Mouse (Mus musculus) ES-E14 (cell line): ENCODE results near the gene Lig4. TPM values are rescaled to one million over a fixed set of nuclear protein-coding genes. Genes with fewer than 3 reads are reported as not detected.

Experiments used
- DNase-seq: peaks from one replicate; pipeline ENCODE4 v3.0.0-alpha.2; 2013; ENCODE audit warnings: low read depth, low spot score
- H3K27ac ChIP-seq: 2 replicates; pipeline ENCODE4 v1.5.1; 2012; ENCODE audit warnings: low read depth, mild to moderate bottlenecking, low read length, moderate library complexity, mixed read lengths; ENCODE audit not compliant: poor library complexity, insufficient read depth, severe bottlenecking
- H3K36me3 ChIP-seq: 2 replicates; pipeline ENCODE4 v1.6.1; 2012; ENCODE audit warnings: mild to moderate bottlenecking, low read length, moderate library complexity, mixed read lengths; ENCODE audit not compliant: control insufficient read depth, poor library complexity, insufficient read depth, severe bottlenecking
- H3K4me1 ChIP-seq, 2 experiments: fragments of 150-350 bp in 1 of 2; sonication (generic) in 1 of 2; 2 replicates each; pipeline ENCODE4 v1.6.1; 2012; ENCODE audit warnings: low read length in 2 of 2, mild to moderate bottlenecking in 1 of 2, mixed read lengths in 1 of 2; ENCODE audit not compliant: control insufficient read depth in 2 of 2, insufficient read depth in 2 of 2, poor library complexity in 1 of 2
- H3K4me3 ChIP-seq, 2 experiments: fragments of 150-350 bp in 1 of 2; sonication (generic) in 1 of 2; 2 replicates each; pipeline ENCODE4 v1.5.1; 2012; ENCODE audit warnings: low read length in 2 of 2, low read depth in 1 of 2, mild to moderate bottlenecking in 1 of 2, mixed read lengths in 1 of 2; ENCODE audit not compliant: insufficient read depth in 1 of 2, poor library complexity in 1 of 2, severe bottlenecking in 1 of 2
- H3K9ac ChIP-seq: 2 replicates; pipeline ENCODE4 v1.6.1; 2012; ENCODE audit warnings: low read depth, mild to moderate bottlenecking, low read length, mixed read lengths; ENCODE audit not compliant: poor library complexity, insufficient read depth, severe bottlenecking
- H3K9me3 ChIP-seq: fragments of 150-350 bp; sonication (generic); 2 replicates; pipeline ENCODE4 v1.6.1; 2012; ENCODE audit warnings: low read depth, mild to moderate bottlenecking, low read length; ENCODE audit not compliant: control insufficient read depth, insufficient read depth
- CHD2 ChIP-seq: IDR thresholded peaks from 2 replicates; pipeline ENCODE4 v1.6.1; 2014; ENCODE audit warnings: mild to moderate bottlenecking, low read depth, low read length, inconsistent platforms
- HCFC1 ChIP-seq: IDR thresholded peaks from 2 replicates; pipeline ENCODE4 v1.6.1; 2012; ENCODE audit warnings: low read length, inconsistent platforms, borderline replicate concordance; ENCODE audit not compliant: insufficient read depth
- MAFK ChIP-seq: IDR thresholded peaks from 2 replicates; pipeline ENCODE4 v1.6.1; 2014; ENCODE audit warnings: mild to moderate bottlenecking, low read depth, low read length, inconsistent platforms; ENCODE audit not compliant: insufficient read depth
- ZC3H11A ChIP-seq: IDR thresholded peaks from 2 replicates; pipeline ENCODE4 v1.6.1; 2012; ENCODE audit warnings: low read depth, mild to moderate bottlenecking, inconsistent platforms, low read length, borderline replicate concordance
- ZNF384 ChIP-seq: IDR thresholded peaks from 2 replicates; pipeline ENCODE4 v1.6.1; 2012; ENCODE audit warnings: low read depth, low read length, inconsistent platforms
- in situ Hi-C, 2 experiments: fragments of 600-800 bp; cut with MboI; formaldehyde crosslinking; loops; one replicate each; pipeline ENCODE4 v1.15.1; 2025; ENCODE audit warnings: low sequenced_read_pairs in 2 of 2, inconsistent platforms in 1 of 2; ENCODE audit not compliant: unreplicated experiment in 2 of 2
- total RNA-seq: library from RNA; depleted of rRNA; stranded (reverse); fragments of 300-350 nt; gene quantifications from 2 replicates; pipeline ENCODE4 v1.2.3, GENCODE M21; 2012

Lig4 gene
- total RNA-seq, 1 experiment: 5.8 TPM

GRCm38 (mm10) chr8:10006986-10007659, 29.6 kb upstream of the Lig4 start:
- H3K9me3 ChIP-seq: no peaks in the 10 kb centered on the region
- peak; percentile 42 for DNase-seq
- peak overlapping the region; percentile 40 for H3K9ac ChIP-seq
- TF ChIP-seq ZC3H11A: no peak
- TF ChIP-seq MAFK: no peak
- TF ChIP-seq CHD2: no peak
- no peak for TF ChIP-seq ZNF384
- TF ChIP-seq HCFC1: no peak
- in situ Hi-C loops: no loop called here
- no peaks in the 10 kb centered on the region for H3K36me3 ChIP-seq
- H3K27ac ChIP-seq: no peak overlapping the region
- H3K4me1 ChIP-seq: no peaks in the 10 kb centered on the region
- peak overlapping the region; percentile 65 to 67 for H3K4me3 ChIP-seq

- H3K27ac ChIP-seq: no peak within 1 kb of the TSS
- TF ChIP-seq ZC3H11A (no peak), MAFK (no peak)
- H3K9me3 ChIP-seq: no peaks in the 10 kb centered on the region
- H3K36me3 ChIP-seq: no peaks in the 10 kb centered on the region
- DNase-seq: peak; percentile 1
- peak within 1 kb of the TSS; percentile 65 to 67 for H3K4me3 ChIP-seq
- in situ Hi-C loops: no loop called here
- no peaks in the 10 kb centered on the region for H3K4me1 ChIP-seq
- peak within 1 kb of the TSS; percentile 40 for H3K9ac ChIP-seq
Measured at GRCm38 (mm10) chr8:10006156-10006985, 28.9 kb upstream of the Lig4 start, which contains the start of gene Tnfsf13b. Tnfsf13b (plus strand) TSS chr8:10006467.

DNA sequence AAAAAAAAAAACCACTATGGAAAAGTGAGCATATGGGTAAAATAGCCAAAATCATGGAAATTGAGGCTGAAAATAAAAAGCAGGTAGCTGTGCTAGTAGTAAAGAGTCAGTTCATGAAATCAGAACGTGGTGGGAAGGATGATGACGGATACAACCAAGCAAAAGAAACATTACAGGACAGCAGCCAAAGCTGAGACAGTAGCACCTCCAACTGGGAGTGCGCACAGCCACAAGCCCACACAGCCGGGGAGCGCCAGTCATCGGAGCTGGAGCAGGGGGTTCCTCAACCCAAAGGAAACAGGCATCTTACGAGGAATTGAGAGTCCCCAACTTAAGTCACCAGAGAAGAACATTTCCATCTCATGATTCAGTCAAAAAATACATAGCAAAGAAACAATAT, 26.6 kb upstream of the Lig4 start:
- no peak for TF ChIP-seq MAFK
- no peak for TF ChIP-seq ZNF384
- TF ChIP-seq ZC3H11A: no peak
- TF ChIP-seq CHD2: no peak
- no peak for TF ChIP-seq HCFC1
- no peak overlapping the region for H3K9ac ChIP-seq
- DNase-seq: no peak
- no peak overlapping the region for H3K27ac ChIP-seq
- H3K4me3 ChIP-seq: no peak overlapping the region
- H3K4me1 ChIP-seq: no peaks in the 10 kb centered on the region
- in situ Hi-C loops: no loop called here
- H3K9me3 ChIP-seq: no peaks in the 10 kb centered on the region
- H3K36me3 ChIP-seq: no peaks in the 10 kb centered on the region

DNA sequence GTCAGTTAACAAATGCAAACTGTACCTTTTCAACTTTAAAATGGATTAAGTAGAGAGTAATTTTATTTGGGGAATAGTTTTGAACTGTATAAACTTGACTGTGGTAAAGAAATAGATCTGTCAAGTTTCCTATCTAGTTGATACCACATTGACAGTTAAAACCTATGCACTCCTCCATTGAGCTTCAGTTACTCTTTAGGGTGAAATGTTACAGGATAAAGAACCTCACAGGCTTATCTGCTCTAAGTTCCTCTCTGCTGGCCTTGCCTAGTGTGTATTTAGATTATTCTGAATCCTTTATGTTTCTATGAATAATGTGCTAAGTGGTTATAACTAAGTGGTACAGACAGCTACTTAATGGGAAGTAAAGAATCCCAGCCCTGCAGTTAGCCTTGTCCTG, 2.7 kb upstream of the Lig4 start:
- no peak for TF ChIP-seq ZNF384
- no peak for TF ChIP-seq MAFK
- TF ChIP-seq ZC3H11A: no peak
- no peak for TF ChIP-seq CHD2
- TF ChIP-seq HCFC1: no peak
- in situ Hi-C loops: no loop called here
- DNase-seq: no peak
- H3K27ac ChIP-seq: no peak overlapping the region
- peaks cover 5% of the 10 kb centered on the region; the same call in 1 of the 2 replicates for H3K36me3 ChIP-seq
- H3K9me3 ChIP-seq: no peaks in the 10 kb centered on the region
- H3K4me3 ChIP-seq: no peak overlapping the region
- H3K4me1 ChIP-seq: no peaks in the 10 kb centered on the region; a peak in 1 of 4 replicates
- no peak overlapping the region for H3K9ac ChIP-seq

DNA sequence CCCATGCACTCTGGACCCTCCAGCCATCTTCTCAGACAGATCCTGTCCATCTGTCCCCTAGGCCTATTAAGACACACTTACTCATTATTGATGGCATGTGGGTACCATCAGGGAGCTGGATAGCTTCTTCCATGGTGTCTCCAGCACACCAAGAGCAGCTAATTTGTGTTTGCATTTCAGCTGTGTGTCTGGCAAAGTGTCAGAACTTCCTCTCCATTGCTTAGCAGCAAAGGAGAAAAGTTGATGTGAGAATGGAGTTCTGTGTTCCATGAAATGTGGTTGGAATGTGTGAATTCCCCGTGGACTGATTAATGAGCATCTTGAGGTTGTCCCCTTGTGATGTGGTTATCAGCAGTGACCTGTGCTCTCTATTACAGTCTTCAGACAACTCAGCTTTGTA, 2.3 kb upstream of the Lig4 start:
- no peaks in the 10 kb centered on the region; a peak in 1 of 4 replicates for H3K4me1 ChIP-seq
- peaks cover 5% of the 10 kb centered on the region; the same call in 1 of the 2 replicates for H3K36me3 ChIP-seq
- H3K9ac ChIP-seq: no peak overlapping the region
- no peak for DNase-seq
- TF ChIP-seq CHD2: no peak
- no peak for TF ChIP-seq ZC3H11A
- no peak for TF ChIP-seq MAFK
- no peak for TF ChIP-seq ZNF384
- in situ Hi-C loops: no loop called here
- H3K4me3 ChIP-seq: no peak overlapping the region
- H3K27ac ChIP-seq: no peak overlapping the region
- H3K9me3 ChIP-seq: no peaks in the 10 kb centered on the region
